Mouse (Mus musculus) heart, embryonic 14.5 days (tissue): ENCODE data around the gene AI854703. TPM values are rescaled to one million over a fixed set of nuclear protein-coding genes. Genes with fewer than 3 reads are reported as not detected.

ENCODE experiments used
- ATAC-seq: fragments of 200-750 bp; cut with Nextera tagmentation; 2 replicates; pipeline ENCODE4 v1.8.0; 2017; ENCODE audit warnings: low read depth, moderate TSS enrichment; ENCODE audit not compliant: insufficient number of reproducible peaks, insufficient read depth, low FRiP score
- H3K27ac ChIP-seq, 2 experiments: fragments of 200-500 bp in 1 of 2; fragments of 300-500 bp in 1 of 2; sonication (generic) in 1 of 2; replicated peaks in 1 of 2; 2 replicates each; pipeline ENCODE4 v1.5.1; 2012 to 2014; ENCODE audit warnings: low read depth in 2 of 2, low read length in 2 of 2, control low read depth in 1 of 2, mild to moderate bottlenecking in 1 of 2, mixed read lengths in 1 of 2; ENCODE audit not compliant: control insufficient read depth in 1 of 2, insufficient read depth in 1 of 2
- H3K27me3 ChIP-seq: fragments of 300-500 bp; sonication (generic); 2 replicates; pipeline ENCODE4 v1.6.1; 2014; ENCODE audit warnings: mild to moderate bottlenecking, low read length, control low read depth; ENCODE audit not compliant: control insufficient read depth, insufficient read depth
- H3K36me3 ChIP-seq: fragments of 300-500 bp; sonication (generic); 2 replicates; pipeline ENCODE4 v1.6.1; 2014; ENCODE audit warnings: mild to moderate bottlenecking, control low read depth, low read length, mixed read lengths; ENCODE audit not compliant: control insufficient read depth, insufficient read depth
- H3K4me1 ChIP-seq, 2 experiments: fragments of 200-500 bp in 1 of 2; fragments of 300-500 bp in 1 of 2; sonication (generic) in 1 of 2; 2 replicates each; pipeline ENCODE4 v1.6.1; 2012 to 2014; ENCODE audit warnings: low read length in 2 of 2, control low read depth in 1 of 2, mixed read lengths in 1 of 2; ENCODE audit not compliant: control insufficient read depth in 2 of 2, insufficient read depth in 2 of 2
- H3K4me2 ChIP-seq: fragments of 300-500 bp; sonication (generic); 2 replicates; pipeline ENCODE4 v1.6.1; 2014; ENCODE audit warnings: mild to moderate bottlenecking, low read length
- H3K4me3 ChIP-seq, 2 experiments: fragments of 200-500 bp in 1 of 2; fragments of 300-500 bp in 1 of 2; sonication (generic) in 1 of 2; 2 replicates each; pipeline ENCODE4 v1.5.1; 2012 to 2014; ENCODE audit warnings: low read length in 2 of 2, mild to moderate bottlenecking in 2 of 2, control low read depth in 1 of 2, low read depth in 1 of 2, moderate library complexity in 1 of 2; ENCODE audit not compliant: control insufficient read depth in 1 of 2, insufficient read depth in 1 of 2
- H3K9ac ChIP-seq: fragments of 300-500 bp; sonication (generic); 2 replicates; pipeline ENCODE4 v1.6.1; 2014; ENCODE audit warnings: mild to moderate bottlenecking, low read length
- H3K9me3 ChIP-seq: fragments of 300-500 bp; sonication (generic); 2 replicates; pipeline ENCODE4 v1.6.1; 2016; ENCODE audit warnings: low read length, control low read depth; ENCODE audit not compliant: control insufficient read depth
- WGBS: fragments of 180-500 bp; shearing (Covaris S2); extraction: QIAGEN DNeasy Blood & Tissue Kit; methylation state at CpG from one replicate; pipeline ENCODE4 v1.1.7; 2014; 5-methylcytosine and 5-hydroxymethylcytosine counted together
- polyA plus RNA-seq: library from polyadenylated mRNA; unstranded; fragments of >200 nt; fragmentation: Nextera tagmentation; extraction: Ambion mirVana; gene quantifications from 2 replicates; pipeline ENCODE4 v1.2.1, GENCODE M21; 2014

AI854703 gene
- 0.82 and 1.1 TPM in 2 replicates for polyA plus RNA-seq

- Histone ChIP-seq H3K4me1 (peaks cover 17 to 20% of the 10 kb centered on the region in 2 experiments; a peak in 3 of 4 replicates), H3K36me3 (peaks cover 5% of the 10 kb centered on the region), H3K4me3 (peak within 1 kb of the TSS; percentile 49 to 56), H3K9me3 (no peaks in the 10 kb centered on the region), H3K9ac (peak within 1 kb of the TSS; percentile 66), H3K27ac (no peak within 1 kb of the TSS), H3K4me2 (peak within 1 kb of the TSS; percentile 92), H3K27me3 (peaks cover 21% of the 10 kb centered on the region; the same call in 1 of the 2 replicates)
- no peak for ATAC-seq
- WGBS = 33% methylated on average over 8 of the region's 8 CpGs
These were observed at the start of gene AI854703 for GRCm38 (mm10) chr6:48626464-48626863. TSS of gene AI854703 (plus strand) at chr6:48626764.

- H3K9me3 ChIP-seq = no peaks in the 10 kb centered on the region
- WGBS = 48% methylated on average over 5 of the region's 5 CpGs
- H3K4me2 ChIP-seq = peak overlapping the region; percentile 48; the same call in 1 of the 2 replicates
- H3K27me3 ChIP-seq = no peaks in the 10 kb centered on the region
- no peak overlapping the region for H3K9ac ChIP-seq
- H3K27ac ChIP-seq = peak overlapping the region; percentile 15 to 75; a peak in 2 of 4 replicates
- ATAC-seq = no peak
- no peak overlapping the region for H3K4me3 ChIP-seq
- H3K4me1 ChIP-seq = peaks cover 20 to 30% of the 10 kb centered on the region in 2 experiments
- H3K36me3 ChIP-seq = no peaks in the 10 kb centered on the region
These were observed 47.8 kb upstream of the AI854703 start for GRCm38 (mm10) chr6:48578736-48579135.

- 7% methylated on average over 5 of the region's 5 CpGs for WGBS
- H3K4me3 ChIP-seq = no peak overlapping the region
- peak; percentile 57; the same call in 1 of the 2 replicates for ATAC-seq
- H3K9ac ChIP-seq = peak overlapping the region; percentile 52
- no peaks in the 10 kb centered on the region for H3K27me3 ChIP-seq
- H3K9me3 ChIP-seq = no peaks in the 10 kb centered on the region
- H3K27ac ChIP-seq = peak overlapping the region; percentile 75
- H3K4me1 ChIP-seq = peaks cover 16 to 30% of the 10 kb centered on the region in 2 experiments
- peak overlapping the region; percentile 48 for H3K4me2 ChIP-seq
- no peaks in the 10 kb centered on the region for H3K36me3 ChIP-seq
These were observed 47.3 kb upstream of the AI854703 start for GRCm38 (mm10) chr6:48579215-48579648.

- ATAC-seq = no peak
- Histone ChIP-seq H3K4me1 (peaks cover 16 to 30% of the 10 kb centered on the region in 2 experiments), H3K9ac (no peak overlapping the region), H3K9me3 (no peaks in the 10 kb centered on the region), H3K36me3 (no peaks in the 10 kb centered on the region), H3K27ac (peak overlapping the region; percentile 7 to 42), H3K27me3 (no peaks in the 10 kb centered on the region), H3K4me3 (no peak overlapping the region), H3K4me2 (no peak overlapping the region)
- WGBS = 8% methylated on average over 3 of the region's 3 CpGs
These were observed 45.3 kb upstream of the AI854703 start for GRCm38 (mm10) chr6:48581257-48581656.

- Histone ChIP-seq H3K27me3 (no peaks in the 10 kb centered on the region), H3K9ac (no peak overlapping the region), H3K9me3 (no peaks in the 10 kb centered on the region), H3K27ac (no peak overlapping the region), H3K4me1 (peaks cover 16 to 30% of the 10 kb centered on the region in 2 experiments), H3K36me3 (no peaks in the 10 kb centered on the region), H3K4me2 (no peak overlapping the region), H3K4me3 (no peak overlapping the region)
- WGBS = 56% methylated on average over 3 of the region's 3 CpGs
- no peak for ATAC-seq
These were observed 44.5 kb upstream of the AI854703 start for GRCm38 (mm10) chr6:48582037-48582436.

- Histone ChIP-seq H3K27me3 (no peaks in the 10 kb centered on the region), H3K36me3 (no peaks in the 10 kb centered on the region), H3K27ac (peak within 1 kb of the TSS; percentile 86), H3K4me2 (peak within 1 kb of the TSS; percentile 23; the same call in 1 of the 2 replicates), H3K9me3 (no peaks in the 10 kb centered on the region), H3K4me1 (peaks cover 16 to 18% of the 10 kb centered on the region in 2 experiments), H3K4me3 (no peak within 1 kb of the TSS), H3K9ac (peak within 1 kb of the TSS; percentile 58)
- ATAC-seq = no peak
- WGBS = 12% methylated on average over 6 of the region's 6 CpGs
These were observed 37.3 kb upstream of the AI854703 start, which contains the start of gene Gm45021 for GRCm38 (mm10) chr6:48589194-48589750. TSS of gene Gm45021 (plus strand) at chr6:48589610.

GRCm38 (mm10) chr6:48591221-48591845 lies 35.2 kb upstream of the AI854703 start:
- H3K4me3 ChIP-seq = no peak overlapping the region
- no peak overlapping the region for H3K9ac ChIP-seq
- 91% methylated on average over 3 of the region's 3 CpGs for WGBS
- peaks cover 23 to 30% of the 10 kb centered on the region in 2 experiments for H3K4me1 ChIP-seq
- no peak for ATAC-seq
- peaks cover 11% of the 10 kb centered on the region for H3K36me3 ChIP-seq
- no peaks in the 10 kb centered on the region for H3K27me3 ChIP-seq
- peaks cover 3% of the 10 kb centered on the region for H3K9me3 ChIP-seq
- H3K27ac ChIP-seq = no peak overlapping the region
- H3K4me2 ChIP-seq = no peak overlapping the region
